Mouse (Mus musculus): Measurements from ENCODE around the gene Fam198a.

The Fam198a gene

GRCm38 (mm10) chr9:121926634-121927405, 24.0 kb upstream of the Fam198a start:
- WGBS: 75% methylated on average over 11 of the region's 11 CpGs

GRCm38 (mm10) chr9:121927721-121928120, 23.1 kb upstream of the Fam198a start:
- WGBS: 85% methylated on average over 7 of the region's 7 CpGs

GRCm38 (mm10) chr9:121928498-121928897, 22.3 kb upstream of the Fam198a start:
- 28% methylated on average over 2 of the region's 2 CpGs for WGBS

- 52% methylated on average over 4 of the region's 4 CpGs for WGBS
These were observed 15.9 kb upstream of the Fam198a start for GRCm38 (mm10) chr9:121934856-121935255.

- 73% methylated on average over 1 of the region's 1 CpGs for WGBS
These were observed 13.8 kb upstream of the Fam198a start for GRCm38 (mm10) chr9:121936952-121937351.

- 53% methylated on average over 6 of the region's 6 CpGs for WGBS
These were observed 13.3 kb upstream of the Fam198a start for GRCm38 (mm10) chr9:121937451-121937864.

GRCm38 (mm10) chr9:121937944-121938355, 12.8 kb upstream of the Fam198a start:
- WGBS: 61% methylated on average over 21 of the region's 21 CpGs

- 89% methylated on average over 3 of the region's 3 CpGs for WGBS
These were observed 7.8 kb upstream of the Fam198a start for GRCm38 (mm10) chr9:121943005-121943404.

- 89% methylated on average over 3 of the region's 3 CpGs for WGBS
These were observed 7.2 kb upstream of the Fam198a start for GRCm38 (mm10) chr9:121943628-121944027.

- WGBS: 0% methylated on average over 4 of the region's 4 CpGs
These were observed 3.0 kb upstream of the Fam198a start for GRCm38 (mm10) chr9:121947784-121948183.

GRCm38 (mm10) chr9:121948431-121948830, 2.4 kb upstream of the Fam198a start:
- 39% methylated on average over 4 of the region's 4 CpGs for WGBS

GRCm38 (mm10) chr9:121951114-121951423, 281 bp downstream of the Fam198a start:
- 62% methylated on average over 4 of the region's 4 CpGs for WGBS

- 86% methylated on average over 6 of the region's 6 CpGs for WGBS
These were observed 1.8 kb downstream of the Fam198a start for GRCm38 (mm10) chr9:121952596-121952995.

GRCm38 (mm10) chr9:121959966-121960635, 9.3 kb downstream of the Fam198a start:
- 75% methylated on average over 7 of the region's 7 CpGs for WGBS

GRCm38 (mm10) chr9:121964941-121965340, 14.2 kb downstream of the Fam198a start:
- 84% methylated on average over 7 of the region's 7 CpGs for WGBS

GRCm38 (mm10) chr9:121968258-121968657, 17.5 kb downstream of the Fam198a start:
- 69% methylated on average over 5 of the region's 5 CpGs for WGBS

- WGBS: 57% methylated on average over 5 of the region's 5 CpGs
These were observed 19.1 kb downstream of the Fam198a start for GRCm38 (mm10) chr9:121969841-121970381.

- 76% methylated on average over 1 of the region's 1 CpGs for WGBS
These were observed 22.4 kb downstream of the Fam198a start for GRCm38 (mm10) chr9:121973207-121973606.

- WGBS: 62% methylated on average over 12 of the region's 12 CpGs
These were observed 23.6 kb downstream of the Fam198a start for GRCm38 (mm10) chr9:121974141-121974986.

GRCm38 (mm10) chr9:121975321-121975720, 24.5 kb downstream of the Fam198a start:
- 79% methylated on average over 2 of the region's 2 CpGs for WGBS

GRCm38 (mm10) chr9:121981046-121981445, 30.3 kb downstream of the Fam198a start:
- 86% methylated on average over 9 of the region's 9 CpGs for WGBS
